Mouse (Mus musculus): ENCODE measurements around the gene Stab2. TPM values are rescaled to one million over a fixed set of nuclear protein-coding genes. Genes with fewer than 3 reads are reported as not detected.

Gene Stab2
- polyA plus RNA-seq, 1 experiment from 2014 or later = 0.18 TPM

- 73% methylated on average over 8 of the region's 8 CpGs for WGBS
- H3K36me3 ChIP-seq = no peaks in the 10 kb centered on the region
- no peaks in the 10 kb centered on the region for H3K9me3 ChIP-seq
- ATAC-seq (ENCODE audit: insufficient number of reproducible peaks, insufficient read depth, low FRiP score, low TSS enrichment, low read depth) = no peak
- H3K27ac ChIP-seq = no peak overlapping the region
- H3K4me2 ChIP-seq = no peak overlapping the region
- 0 out of 2 replicates have a peak, but pooled peaks cover 4% of the 10 kb centered on the region for H3K4me1 ChIP-seq (replicated peaks)
- H3K4me3 ChIP-seq (replicated peaks) = no peak overlapping the region
- H3K9ac ChIP-seq (replicated peaks) = no peak overlapping the region
- H3K27me3 ChIP-seq = no peaks in the 10 kb centered on the region
Observed at GRCm38 (mm10) chr10:86989838-86990237, 18.0 kb downstream of the Stab2 start.

GRCm38 (mm10) chr10:86976001-86976726 is 31.7 kb downstream of the Stab2 start:
- WGBS = 79% methylated on average over 5 of the region's 5 CpGs
- Histone ChIP-seq H3K36me3 (no peaks in the 10 kb centered on the region), H3K4me3 (replicated peaks) (no peak overlapping the region)

GRCm38 (mm10) chr10:86973276-86973675 is 34.5 kb downstream of the Stab2 start:
- no peak for ATAC-seq (ENCODE audit: insufficient number of reproducible peaks, insufficient read depth, low FRiP score, low TSS enrichment, low read depth)
- Histone ChIP-seq H3K36me3 (no peaks in the 10 kb centered on the region), H3K9me3 (no peaks in the 10 kb centered on the region), H3K4me2 (no peak overlapping the region), H3K27me3 (0 out of 2 replicates have a peak, but pooled peaks cover 10% of the 10 kb centered on the region), H3K4me3 (replicated peaks) (no peak overlapping the region), H3K4me1 (replicated peaks) (no peaks in the 10 kb centered on the region), H3K9ac (replicated peaks) (no peak overlapping the region), H3K27ac (no peak overlapping the region)
- WGBS = 88% methylated on average over 5 of the region's 5 CpGs

More at GRCm38 (mm10) chr10:86976001-86976726, 31.7 kb downstream of the Stab2 start:
- no peak overlapping the region for H3K4me2 ChIP-seq
- no peak overlapping the region for H3K27ac ChIP-seq
- H3K27me3 ChIP-seq = 0 out of 2 replicates have a peak, but pooled peaks cover 10% of the 10 kb centered on the region
- H3K9me3 ChIP-seq = no peaks in the 10 kb centered on the region
- no peak for ATAC-seq (ENCODE audit: insufficient number of reproducible peaks, insufficient read depth, low FRiP score, low TSS enrichment, low read depth)
- H3K9ac ChIP-seq (replicated peaks) = no peak overlapping the region
- H3K4me1 ChIP-seq (replicated peaks) = no peaks in the 10 kb centered on the region

GRCm38 (mm10) chr10:86972503-86972826 is 35.4 kb downstream of the Stab2 start:
- H3K4me3 ChIP-seq (replicated peaks) = no peak overlapping the region
- H3K4me1 ChIP-seq (replicated peaks) = no peaks in the 10 kb centered on the region
- no peak overlapping the region for H3K4me2 ChIP-seq
- H3K36me3 ChIP-seq = no peaks in the 10 kb centered on the region
- H3K9me3 ChIP-seq = no peaks in the 10 kb centered on the region
- no peak for ATAC-seq (ENCODE audit: insufficient number of reproducible peaks, insufficient read depth, low FRiP score, low TSS enrichment, low read depth)
- 0 out of 2 replicates have a peak, but pooled peaks cover 10% of the 10 kb centered on the region for H3K27me3 ChIP-seq
- no peak overlapping the region for H3K9ac ChIP-seq (replicated peaks)
- no peak overlapping the region for H3K27ac ChIP-seq
- 57% methylated on average over 7 of the region's 7 CpGs for WGBS

- Histone ChIP-seq H3K27me3 (0 out of 2 replicates have a peak, but pooled peaks cover 10% of the 10 kb centered on the region), H3K4me3 (replicated peaks) (no peak overlapping the region; the same call in 1 of the 2 replicates), H3K4me1 (replicated peaks) (no peaks in the 10 kb centered on the region), H3K36me3 (no peaks in the 10 kb centered on the region), H3K4me2 (peak overlapping the region; percentile 42), H3K27ac (no peak overlapping the region), H3K9ac (replicated peaks) (no peak overlapping the region), H3K9me3 (no peaks in the 10 kb centered on the region)
- peak; percentile 63; the same call in 1 of the 2 replicates for ATAC-seq (ENCODE audit: insufficient number of reproducible peaks, insufficient read depth, low FRiP score, low TSS enrichment, low read depth)
- WGBS = 28% methylated on average over 13 of the region's 13 CpGs
Observed at GRCm38 (mm10) chr10:86971680-86972502, 35.9 kb downstream of the Stab2 start.

GRCm38 (mm10) chr10:86969346-86969745 is 38.5 kb downstream of the Stab2 start:
- no peak overlapping the region for H3K4me3 ChIP-seq (replicated peaks)
- no peak overlapping the region for H3K27ac ChIP-seq
- WGBS = 77% methylated on average over 6 of the region's 6 CpGs
- ATAC-seq (ENCODE audit: insufficient number of reproducible peaks, insufficient read depth, low FRiP score, low TSS enrichment, low read depth) = no peak
- no peaks in the 10 kb centered on the region for H3K4me1 ChIP-seq (replicated peaks)
- 0 out of 2 replicates have a peak, but pooled peaks cover 9% of the 10 kb centered on the region for H3K27me3 ChIP-seq
- H3K9me3 ChIP-seq = no peaks in the 10 kb centered on the region
- H3K9ac ChIP-seq (replicated peaks) = no peak overlapping the region
- H3K4me2 ChIP-seq = no peak overlapping the region
- no peaks in the 10 kb centered on the region for H3K36me3 ChIP-seq

GRCm38 (mm10) chr10:86961542-86962466 is 46.0 kb downstream of the Stab2 start:
- Histone ChIP-seq H3K36me3 (no peaks in the 10 kb centered on the region), H3K27me3 (no peaks in the 10 kb centered on the region), H3K9ac (replicated peaks) (no peak overlapping the region), H3K4me3 (replicated peaks) (no peak overlapping the region), H3K4me2 (no peak overlapping the region), H3K4me1 (replicated peaks) (no peaks in the 10 kb centered on the region), H3K9me3 (no peaks in the 10 kb centered on the region), H3K27ac (no peak overlapping the region)
- WGBS = 60% methylated on average over 11 of the region's 11 CpGs
- no peak for ATAC-seq (ENCODE audit: insufficient number of reproducible peaks, insufficient read depth, low FRiP score, low TSS enrichment, low read depth)

- no peak for ATAC-seq (ENCODE audit: insufficient number of reproducible peaks, insufficient read depth, low FRiP score, low TSS enrichment, low read depth)
- H3K9ac ChIP-seq (replicated peaks) = no peak overlapping the region
- no peaks in the 10 kb centered on the region for H3K9me3 ChIP-seq
- H3K27me3 ChIP-seq = no peaks in the 10 kb centered on the region
- WGBS = 90% methylated on average over 3 of the region's 3 CpGs
- no peaks in the 10 kb centered on the region for H3K36me3 ChIP-seq
- no peak overlapping the region for H3K4me3 ChIP-seq (replicated peaks)
- no peak overlapping the region for H3K4me2 ChIP-seq
- no peaks in the 10 kb centered on the region for H3K4me1 ChIP-seq (replicated peaks)
- no peak overlapping the region for H3K27ac ChIP-seq
Observed at GRCm38 (mm10) chr10:86955299-86955698, 52.5 kb downstream of the Stab2 start.

GRCm38 (mm10) chr10:86952696-86953095 is 55.1 kb downstream of the Stab2 start:
- WGBS = 67% methylated on average over 1 of the region's 1 CpGs
- no peaks in the 10 kb centered on the region for H3K4me1 ChIP-seq (replicated peaks)
- H3K9ac ChIP-seq (replicated peaks) = no peak overlapping the region
- H3K27me3 ChIP-seq = no peaks in the 10 kb centered on the region
- H3K9me3 ChIP-seq = no peaks in the 10 kb centered on the region
- ATAC-seq (ENCODE audit: insufficient number of reproducible peaks, insufficient read depth, low FRiP score, low TSS enrichment, low read depth) = no peak
- no peak overlapping the region for H3K27ac ChIP-seq
- H3K4me2 ChIP-seq = no peak overlapping the region
- no peak overlapping the region for H3K4me3 ChIP-seq (replicated peaks)
- no peaks in the 10 kb centered on the region for H3K36me3 ChIP-seq

GRCm38 (mm10) chr10:86950806-86951205 is 57.0 kb downstream of the Stab2 start:
- no peak for ATAC-seq (ENCODE audit: insufficient number of reproducible peaks, insufficient read depth, low FRiP score, low TSS enrichment, low read depth)
- no peak overlapping the region for H3K27ac ChIP-seq
- H3K9me3 ChIP-seq = no peaks in the 10 kb centered on the region
- H3K4me1 ChIP-seq (replicated peaks) = 0 out of 2 replicates have a peak, but pooled peaks cover 4% of the 10 kb centered on the region
- H3K36me3 ChIP-seq = no peaks in the 10 kb centered on the region
- no peak overlapping the region for H3K4me2 ChIP-seq
- H3K27me3 ChIP-seq = no peaks in the 10 kb centered on the region
- 91% methylated on average over 4 of the region's 4 CpGs for WGBS
- no peak overlapping the region for H3K9ac ChIP-seq (replicated peaks)
- H3K4me3 ChIP-seq (replicated peaks) = no peak overlapping the region
